Mouse (Mus musculus) liver, postnatal 0 days (tissue): ENCODE measurements at regions not wholly inside any gene's neighbourhood (a gene's known extent, or its start where the extent isn't known, plus 50 kb on each side); places are given as distances from the start of the nearest gene placed in this dataset.

Source experiments
- CTCF ChIP-seq: sonication (generic); IDR thresholded peaks from 2 replicates; pipeline ENCODE4 v1.5.1; 2016; ENCODE audit warnings: antibody characterized with exemption, low read depth
- EP300 ChIP-seq: IDR thresholded peaks from 2 replicates; pipeline ENCODE4 v1.6.1; 2016; ENCODE audit warnings: antibody characterized with exemption, low read depth, mild to moderate bottlenecking

DNA sequence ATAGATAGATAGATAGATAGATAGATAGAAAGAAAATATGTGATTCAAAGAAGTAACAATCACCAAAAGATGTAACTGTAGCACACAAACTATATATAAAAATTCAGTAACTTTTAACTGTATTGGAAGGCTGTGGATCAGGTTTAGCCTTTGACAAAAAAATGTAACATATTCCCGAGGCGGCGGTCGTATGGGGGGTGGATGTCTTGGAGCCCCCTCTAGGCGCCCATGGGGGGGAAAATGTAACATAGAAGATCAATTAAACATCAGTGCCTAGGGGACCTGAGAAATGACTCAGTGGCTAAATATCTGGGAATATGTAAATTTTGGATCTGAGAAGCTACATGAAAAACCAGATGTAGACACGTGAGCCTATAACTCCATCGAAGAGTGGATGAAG lies 847.2 kb downstream of the Car8 start:
- TF ChIP-seq CTCF (no peak), EP300 (no peak)
